Mouse (Mus musculus) megakaryocyte progenitor cell, adult 5-6 weeks (primary cell): ENCODE measurements around the gene Wdr53. TPM values are rescaled to one million over a fixed set of nuclear protein-coding genes. Genes with fewer than 3 reads are reported as not detected.
"Not testable (repeated sequence)": the region's sequence is repeated elsewhere in the genome, so short reads cannot be mapped to it uniquely, and the experiment has no call there.

ENCODE experiments used
- ATAC-seq: replicated peaks from 2 replicates; pipeline ENCODE4 v1.8.0; 2016; ENCODE audit warnings: mild to moderate bottlenecking, moderate TSS enrichment, inconsistent platforms; ENCODE audit not compliant: poor library complexity
- total RNA-seq, 2 experiments: library from RNA; stranded (forward) in 1 of 2; stranded (reverse) in 1 of 2; fragments of 157-497, 149-512 nt in 1 of 2; fragments of 200-1000 nt in 1 of 2; gene quantifications; 2 replicates each; pipeline versions ENCODE4 v1.2.3 to v1.2.4; 2015 to 2017

Wdr53 gene
- 9.5 and 9.9 TPM in 2 replicates for total RNA-seq (2015)
- 19.6 and 21.6 TPM in 2 replicates for total RNA-seq (2017)

DNA sequence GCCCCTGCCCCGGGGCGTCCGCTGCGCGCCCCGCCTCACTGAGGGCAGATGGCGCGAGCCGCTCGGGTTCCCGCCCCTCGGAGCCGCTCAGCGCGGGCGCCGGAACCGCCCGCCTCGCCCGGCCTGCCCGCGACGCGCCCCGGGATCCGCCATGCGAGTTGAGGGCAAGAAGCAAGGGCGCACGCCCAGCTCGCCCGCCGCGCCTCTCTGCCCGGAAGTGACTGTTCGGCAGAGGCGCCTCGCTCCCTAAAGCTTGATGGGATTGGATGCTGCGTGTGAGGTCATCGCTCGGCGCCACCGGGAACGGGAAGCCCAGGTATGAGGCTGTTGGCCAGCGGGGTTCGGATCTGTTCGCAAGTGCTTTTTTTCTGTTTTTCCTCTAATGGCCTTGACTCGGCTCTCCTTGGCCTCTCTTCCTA, at the start of gene Wdr53, which contains the start of gene Fbxo45:
Gene Wdr53 (plus strand): TSS at position 276 of the 419 bp plus-strand sequence.
Gene Fbxo45 (minus strand): TSS at position 207 of the 419 bp plus-strand sequence.
- peak; percentile 97 for ATAC-seq

DNA sequence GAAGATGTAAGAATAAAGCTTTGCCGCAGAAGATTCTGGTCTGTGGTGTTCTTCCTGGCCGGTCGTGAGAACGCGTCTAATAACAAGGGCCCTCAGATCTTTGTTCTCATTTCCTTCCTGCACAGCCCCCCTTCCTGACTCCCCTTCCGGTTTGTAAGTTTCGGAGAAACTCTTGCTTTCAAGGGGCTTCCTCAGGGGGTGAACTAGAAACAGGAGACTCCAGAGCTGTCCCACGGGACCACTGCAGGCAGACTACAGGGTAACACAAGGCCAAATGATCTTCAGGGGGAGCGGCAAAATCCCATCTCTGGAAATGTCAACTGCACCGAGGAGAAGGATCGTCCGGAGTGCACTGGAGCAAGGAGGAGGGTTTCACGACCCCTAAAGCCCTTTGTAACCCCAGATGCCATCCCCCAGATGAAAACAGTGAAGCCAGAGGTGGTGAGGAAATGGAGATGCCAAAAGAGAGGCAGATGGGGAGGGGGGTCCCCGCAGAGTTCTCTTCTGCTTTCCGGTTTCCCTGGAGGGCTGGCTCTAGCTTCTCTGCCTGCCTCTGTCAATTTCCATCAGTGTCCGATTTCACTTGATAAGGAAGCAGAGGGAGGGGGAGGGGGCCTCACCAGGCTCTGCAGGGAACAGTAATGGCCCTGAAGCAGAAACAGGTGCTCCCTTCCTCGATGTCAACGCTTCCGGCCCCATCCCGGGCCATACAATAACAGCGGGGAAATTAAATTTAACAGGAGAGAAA, 46.6 kb upstream of the Wdr53 start:
- ATAC-seq = 0 out of 2 replicates have a peak, but pooled peaks have one; percentile 38

- ATAC-seq = no peak
Measured at GRCm38 (mm10) chr16:32201004-32201325, 46.1 kb upstream of the Wdr53 start.

- peak; percentile 100 for ATAC-seq
Measured at GRCm38 (mm10) chr16:32202681-32203080, 44.3 kb upstream of the Wdr53 start.

DNA sequence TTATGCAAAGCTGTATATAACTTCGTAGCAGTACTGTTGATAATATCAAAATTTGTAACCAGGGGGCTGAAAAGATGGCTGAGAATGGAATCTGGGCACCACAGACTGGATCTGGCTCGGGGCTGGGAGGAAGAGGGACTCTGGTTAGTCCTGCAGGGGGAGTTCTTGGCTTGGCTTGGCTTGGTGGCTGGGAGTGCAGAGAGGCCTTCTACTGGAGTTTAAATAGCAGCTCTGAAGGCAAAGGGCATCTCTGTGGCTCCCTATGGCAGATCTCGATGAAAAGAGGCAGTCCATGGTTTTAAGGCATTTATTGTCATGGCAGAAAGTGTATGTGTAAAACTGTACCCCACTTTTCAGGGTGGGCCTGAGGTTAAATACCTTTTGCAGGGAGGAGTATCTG, 42.1 kb upstream of the Wdr53 start:
- ATAC-seq = no peak

DNA sequence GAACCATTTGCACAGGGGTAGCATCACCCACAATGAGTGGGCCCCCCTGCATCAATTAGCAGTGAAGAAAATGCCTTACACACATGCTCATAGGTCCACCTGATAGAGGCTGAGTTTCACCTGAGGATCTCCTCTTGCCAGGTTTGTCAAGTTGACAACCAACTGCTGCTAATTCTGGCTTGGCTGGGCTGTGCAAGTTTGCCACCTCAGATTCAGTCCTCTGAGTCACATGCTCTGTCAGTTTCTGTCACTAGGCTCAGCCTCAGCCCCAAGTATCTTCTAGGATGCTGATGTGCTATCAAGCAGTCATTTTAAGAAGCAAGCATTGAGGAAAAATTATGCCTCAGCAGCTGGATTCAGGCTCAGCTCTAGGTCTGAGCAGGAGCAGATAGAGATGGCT, 32.9 kb upstream of the Wdr53 start:
- no peak for ATAC-seq

DNA sequence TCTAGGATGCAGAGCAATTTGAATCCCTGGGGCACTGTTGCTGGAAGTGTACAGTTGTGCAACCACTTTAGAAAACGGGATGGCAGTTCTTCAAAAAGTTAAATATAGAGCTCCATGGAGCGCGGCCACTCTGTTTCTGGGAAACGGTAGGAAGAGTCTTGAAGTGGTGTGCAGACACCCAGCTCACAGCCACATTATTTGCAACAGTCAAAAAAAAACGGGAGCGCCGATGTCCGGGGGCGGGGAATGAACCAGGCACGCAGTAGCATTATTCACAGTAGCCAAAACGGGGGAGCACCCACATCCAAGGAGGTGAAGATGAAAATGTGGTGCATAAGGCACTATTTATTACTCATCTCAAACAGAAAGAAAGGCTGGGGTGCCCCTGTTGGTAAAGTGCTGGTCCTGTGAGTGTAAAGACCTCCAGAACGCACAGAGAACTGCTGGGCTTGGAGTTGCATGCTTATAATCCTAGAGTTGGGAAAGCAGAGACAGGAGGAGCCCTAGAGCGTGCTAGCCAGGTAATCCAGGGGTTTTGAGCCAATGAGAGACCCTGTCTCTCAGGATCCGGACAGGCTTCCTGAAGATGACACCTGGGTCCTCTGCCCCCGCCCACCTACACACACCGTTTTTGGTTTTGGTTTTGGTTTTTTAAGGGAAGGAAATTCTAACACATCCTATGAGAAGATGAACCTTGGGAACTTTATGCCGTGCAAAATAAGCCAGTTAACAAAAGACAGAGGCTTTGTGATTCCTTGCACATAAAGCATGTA, 32.0 kb upstream of the Wdr53 start:
- ATAC-seq = no peak

- ATAC-seq = no peak
Measured at GRCm38 (mm10) chr16:32221803-32222202, 25.2 kb upstream of the Wdr53 start.

- ATAC-seq = peak; percentile 64
Measured at GRCm38 (mm10) chr16:32222399-32222798, 24.6 kb upstream of the Wdr53 start.

DNA sequence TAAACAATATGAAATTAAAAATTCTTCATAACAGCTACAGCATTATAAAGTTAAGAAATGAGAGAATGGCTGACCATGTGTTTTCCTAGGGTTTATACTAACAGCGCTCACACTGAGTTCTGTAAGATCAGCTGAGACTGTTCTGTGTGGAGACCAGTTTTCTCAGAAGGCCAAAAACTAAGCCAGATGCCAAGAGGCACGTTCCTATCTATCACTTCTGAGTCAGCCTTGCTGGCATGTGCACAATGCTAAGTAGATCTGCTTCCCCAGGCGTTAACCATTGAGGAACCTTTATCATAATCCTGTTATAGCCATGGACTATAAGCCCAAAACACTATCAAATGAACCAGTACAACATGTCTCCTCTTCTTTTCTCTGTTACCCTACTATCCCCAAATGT, 15.0 kb upstream of the Wdr53 start:
- ATAC-seq = peak; percentile 57

DNA sequence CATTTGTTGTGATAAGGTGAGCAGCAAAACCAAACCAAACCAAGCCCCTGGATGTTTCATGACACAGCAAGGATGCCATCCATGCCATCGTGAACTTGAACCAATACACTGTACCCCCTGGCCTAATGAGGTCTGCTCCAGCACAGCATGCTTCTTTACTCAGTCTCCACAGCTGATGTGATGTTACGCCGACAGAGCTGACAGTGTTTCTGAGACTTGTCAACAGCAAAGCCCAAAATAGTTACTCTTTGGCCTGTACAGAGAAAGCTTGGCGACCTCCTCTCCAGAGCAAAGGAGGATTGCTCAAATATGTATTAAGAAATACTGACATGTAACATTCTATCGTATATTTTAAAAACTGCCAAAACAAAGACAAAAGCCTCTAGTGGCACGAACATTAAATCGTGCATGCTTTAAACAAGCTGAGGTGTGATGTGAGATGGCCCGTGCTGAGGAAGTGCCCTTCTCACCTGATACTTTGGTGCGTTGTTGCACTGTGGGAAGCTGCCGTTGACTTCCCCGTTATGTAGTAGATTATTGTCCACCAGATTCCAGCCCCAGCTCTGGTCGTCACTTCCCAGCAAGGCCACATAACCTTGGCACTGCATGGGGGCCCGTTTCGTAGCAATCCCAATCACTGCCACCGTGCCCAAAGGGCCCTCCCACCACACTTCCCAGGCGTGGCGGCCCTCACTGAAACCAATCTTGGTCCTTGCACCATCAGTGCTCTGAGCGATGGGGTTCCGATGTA, 8.9 kb upstream of the Wdr53 start:
- no peak for ATAC-seq

- ATAC-seq = no peak
Measured at GRCm38 (mm10) chr16:32239428-32240312, 7.4 kb upstream of the Wdr53 start.

- no peak for ATAC-seq
Measured at GRCm38 (mm10) chr16:32243901-32244300, 3.1 kb upstream of the Wdr53 start.

DNA sequence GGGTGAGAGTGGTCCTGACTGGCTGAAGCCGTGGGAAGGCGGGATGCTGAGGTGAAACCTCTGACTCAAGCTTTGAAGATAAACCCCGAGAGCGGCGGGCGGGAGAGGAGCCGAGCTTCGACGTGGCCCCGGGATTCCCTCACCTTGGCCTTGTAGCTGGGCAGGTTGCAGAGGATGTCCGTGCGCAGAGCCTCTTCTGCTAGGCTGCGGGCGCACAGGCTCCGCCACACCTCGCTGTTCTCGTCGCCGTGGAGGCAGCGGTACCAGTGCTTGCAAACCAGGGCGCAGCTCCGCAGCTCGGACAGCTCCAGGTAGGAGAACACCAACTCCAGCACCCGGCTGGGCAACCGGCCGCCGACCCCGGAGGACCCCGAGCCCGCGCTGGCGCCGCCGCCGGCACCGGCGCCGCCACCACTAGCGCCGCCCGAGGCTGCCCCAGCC, 656 bp upstream of the Wdr53 start:
- peak; percentile 29 for ATAC-seq

DNA sequence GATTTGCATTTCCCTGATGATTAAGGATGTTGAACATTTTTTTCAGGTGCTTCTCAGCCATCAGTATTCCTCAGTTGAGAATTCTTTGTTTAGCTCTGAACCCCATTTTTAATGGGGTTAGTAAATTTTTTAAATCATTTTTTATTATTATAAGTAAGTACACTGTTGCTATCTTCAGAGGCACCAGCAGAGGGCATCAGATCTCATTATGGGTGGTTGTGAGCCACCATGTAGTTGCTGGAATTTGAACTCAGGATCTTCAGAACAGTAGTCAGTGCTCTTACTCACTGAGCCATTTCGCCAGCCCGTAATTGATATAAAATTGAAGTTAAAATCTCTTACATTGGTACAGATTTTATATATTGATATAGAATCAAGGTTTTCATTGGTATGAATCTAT, 17.2 kb downstream of the Wdr53 start:
- ATAC-seq = not testable (repeated sequence)

GRCm38 (mm10) chr16:32271291-32271690, 24.3 kb downstream of the Wdr53 start, which contains the start of gene Smco1:
Gene Smco1, plus strand, starts transcription at chr16:32271468.
- no peak for ATAC-seq

- no peak for ATAC-seq
Measured at GRCm38 (mm10) chr16:32273338-32273737, 26.3 kb downstream of the Wdr53 start.

DNA sequence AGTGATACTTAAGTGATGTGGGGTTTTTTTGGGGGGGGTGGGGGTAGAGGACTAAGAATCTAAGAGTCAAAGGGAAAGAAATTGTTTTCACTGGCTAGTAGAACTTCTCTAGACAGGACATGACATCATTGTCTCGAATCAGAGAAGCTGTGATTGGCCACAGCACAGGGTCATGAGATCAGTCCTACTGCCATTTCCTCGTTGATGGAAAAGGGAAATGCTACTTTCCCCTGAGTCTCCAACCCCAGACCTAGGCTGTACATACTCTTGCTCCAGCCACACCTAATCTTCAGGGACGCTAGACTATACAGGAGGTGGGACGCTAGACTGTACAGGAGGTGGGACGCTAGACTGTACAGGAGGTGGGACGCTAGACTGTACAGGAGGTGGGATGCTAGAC, 28.0 kb downstream of the Wdr53 start:
- ATAC-seq = no peak

GRCm38 (mm10) chr16:32275830-32276229, 28.8 kb downstream of the Wdr53 start:
- no peak for ATAC-seq
